Mouse (Mus musculus) thymus, adult 2 months (tissue): ENCODE measurements around the gene Arfgef2. TPM values are rescaled to one million over a fixed set of nuclear protein-coding genes. Genes with fewer than 3 reads are reported as not detected.

Experiments used
- DNase-seq: peaks from one replicate; pipeline ENCODE4 v3.0.0; 2021
- H3K27ac ChIP-seq: fragments of 200-500 bp; 2 replicates; pipeline ENCODE4 v1.5.1; 2012; ENCODE audit warnings: low read length, control low read depth; ENCODE audit not compliant: control insufficient read depth, insufficient read depth
- H3K27me3 ChIP-seq: fragments of 200-500 bp; 2 replicates; pipeline ENCODE4 v1.6.1; 2012; ENCODE audit warnings: mild to moderate bottlenecking, low read length, moderate library complexity, mixed read lengths; ENCODE audit not compliant: control insufficient read depth, insufficient read depth
- H3K36me3 ChIP-seq: fragments of 200-500 bp; 2 replicates; pipeline ENCODE4 v1.6.1; 2012; ENCODE audit warnings: mild to moderate bottlenecking, low read length, moderate library complexity; ENCODE audit not compliant: control insufficient read depth, insufficient read depth
- H3K4me1 ChIP-seq: fragments of 200-500 bp; replicated peaks from 2 replicates; pipeline ENCODE4 v1.6.1; 2012; ENCODE audit warnings: low read length; ENCODE audit not compliant: control insufficient read depth, insufficient read depth
- H3K4me3 ChIP-seq: fragments of 200-500 bp; 2 replicates; pipeline ENCODE4 v1.5.1; 2012; ENCODE audit warnings: mild to moderate bottlenecking, low read length, control low read depth, moderate library complexity; ENCODE audit not compliant: control insufficient read depth, insufficient read depth
- CTCF ChIP-seq: fragments of 200-500 bp; IDR thresholded peaks from 2 replicates; pipeline ENCODE4 v1.5.1; 2012; ENCODE audit warnings: mild to moderate bottlenecking, control low read depth, low read length, moderate library complexity, borderline replicate concordance; ENCODE audit not compliant: control insufficient read depth, poor library complexity, insufficient read depth; ENCODE audit errors: extremely low read depth
- POLR2A ChIP-seq: fragments of 200-500 bp; IDR thresholded peaks from 2 replicates; pipeline ENCODE4 v1.6.1; 2012; ENCODE audit warnings: mild to moderate bottlenecking, low read length, control low read depth, moderate library complexity; ENCODE audit not compliant: control insufficient read depth, poor library complexity, insufficient read depth; ENCODE audit errors: extremely low read depth
- WGBS: fragments of 180-500 bp; shearing (Covaris S2); methylation state at CpG from one replicate; pipeline ENCODE4 v1.1.7; 2018; 5-methylcytosine and 5-hydroxymethylcytosine counted together
- polyA plus RNA-seq: library from polyadenylated mRNA; depleted of rRNA; stranded (reverse); fragments of >200 nt; gene quantifications from 2 replicates; pipeline ENCODE4 v1.2.3, GENCODE M21; 2012

Arfgef2 gene
- polyA plus RNA-seq, 1 experiment: 18.7 TPM

DNA sequence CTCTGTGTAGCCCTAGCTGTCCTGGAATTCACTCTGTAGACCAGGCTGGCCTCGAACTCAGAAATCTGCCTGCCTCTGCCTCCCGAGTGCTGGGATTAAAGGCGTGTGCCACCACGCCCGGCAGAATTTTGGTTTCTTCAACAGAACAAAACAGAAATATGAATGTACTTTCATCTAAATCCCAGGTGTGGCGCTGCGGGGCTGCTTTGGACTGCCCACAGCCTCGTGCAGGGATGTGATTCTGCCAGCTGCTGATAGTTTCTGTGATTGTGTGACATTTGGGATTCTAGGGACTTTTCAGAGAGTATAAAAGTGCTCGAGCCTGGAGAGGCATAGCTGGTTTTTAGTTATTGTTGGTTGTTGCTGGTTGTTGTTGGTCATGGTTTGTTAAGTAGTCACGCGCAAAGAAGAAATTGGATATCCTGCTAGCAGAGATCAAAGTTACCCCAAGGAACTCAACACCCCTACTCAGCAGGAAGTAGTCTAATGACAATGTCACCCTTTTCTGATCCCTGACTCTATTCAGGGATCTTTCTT lies 30.0 kb upstream of the Arfgef2 start:
- Histone ChIP-seq H3K4me1 (peaks cover 14% of the 10 kb centered on the region), H3K4me3 (no peak overlapping the region), H3K27ac (peak overlapping the region; percentile 28), H3K27me3 (no peaks in the 10 kb centered on the region), H3K36me3 (no peaks in the 10 kb centered on the region)
- 71% methylated on average over 11 of the region's 11 CpGs for WGBS
- TF ChIP-seq POLR2A (no peak), CTCF (no peak)
- peak; percentile 33 for DNase-seq

GRCm38 (mm10) chr2:166776272-166776671 lies 29.1 kb upstream of the Arfgef2 start:
- H3K4me3 ChIP-seq: no peak overlapping the region
- no peaks in the 10 kb centered on the region for H3K36me3 ChIP-seq
- no peak overlapping the region for H3K27ac ChIP-seq
- H3K27me3 ChIP-seq: no peaks in the 10 kb centered on the region
- 0% methylated on average over 2 of the region's 2 CpGs for WGBS
- TF ChIP-seq POLR2A (no peak), CTCF (no peak)
- peak; percentile 86 for DNase-seq
- H3K4me1 ChIP-seq: peaks cover 14% of the 10 kb centered on the region

DNA sequence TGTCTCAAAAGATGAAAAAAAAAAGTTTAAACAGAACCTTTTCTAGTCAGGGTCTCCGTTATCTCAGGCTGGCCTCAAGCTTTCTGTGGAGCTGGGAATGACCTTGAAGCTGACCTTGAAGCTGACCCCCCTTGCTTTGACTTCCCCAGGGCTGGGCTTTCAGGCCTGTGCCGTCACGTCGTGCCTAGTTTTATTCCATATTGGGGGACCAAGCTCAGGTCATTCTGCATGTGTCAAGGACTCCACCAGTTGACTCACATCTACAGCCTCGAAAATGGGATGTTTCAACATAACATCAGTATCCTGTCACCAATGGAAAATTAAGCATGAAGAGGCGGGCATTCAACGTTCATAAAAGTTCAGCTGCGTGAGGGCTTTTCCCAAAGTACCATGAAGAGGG lies 25.4 kb upstream of the Arfgef2 start:
- no peaks in the 10 kb centered on the region for H3K27me3 ChIP-seq
- TF ChIP-seq CTCF (no peak), POLR2A (no peak)
- WGBS: 97% methylated on average over 8 of the region's 8 CpGs
- no peaks in the 10 kb centered on the region for H3K36me3 ChIP-seq
- H3K4me3 ChIP-seq: no peak overlapping the region
- H3K4me1 ChIP-seq: peaks cover 6% of the 10 kb centered on the region
- no peak overlapping the region for H3K27ac ChIP-seq
- DNase-seq: no peak

- no peak overlapping the region for H3K4me3 ChIP-seq
- no peak for TF ChIP-seq POLR2A
- TF ChIP-seq CTCF: peak; percentile 56; the same call in 1 of the 2 replicates
- peak; percentile 86 for DNase-seq
- H3K27ac ChIP-seq: no peak overlapping the region
- no peaks in the 10 kb centered on the region for H3K36me3 ChIP-seq
- no peaks in the 10 kb centered on the region for H3K27me3 ChIP-seq
- peaks cover 3% of the 10 kb centered on the region for H3K4me1 ChIP-seq
- WGBS: 21% methylated on average over 9 of the region's 9 CpGs
Measured at GRCm38 (mm10) chr2:166780980-166781578, 24.3 kb upstream of the Arfgef2 start.

- no peak overlapping the region for H3K4me3 ChIP-seq
- WGBS: 93% methylated on average over 6 of the region's 6 CpGs
Measured at GRCm38 (mm10) chr2:166784376-166784775, 21.0 kb upstream of the Arfgef2 start.

GRCm38 (mm10) chr2:166786353-166787004 lies 18.9 kb upstream of the Arfgef2 start:
- peak; percentile 90 for DNase-seq
- Histone ChIP-seq H3K27me3 (no peaks in the 10 kb centered on the region), H3K4me3 (peak overlapping the region; percentile 89), H3K27ac (no peak overlapping the region), H3K4me1 (peaks cover 11% of the 10 kb centered on the region), H3K36me3 (no peaks in the 10 kb centered on the region)
- TF ChIP-seq CTCF (peak; percentile 57; the same call in 1 of the 2 replicates), POLR2A (peak; percentile 52; the same call in 1 of the 2 replicates)
- under 1% methylated on average over 35 of the region's 35 CpGs for WGBS

More at GRCm38 (mm10) chr2:166784376-166784775, 21.0 kb upstream of the Arfgef2 start:
- H3K27me3 ChIP-seq: no peaks in the 10 kb centered on the region
- no peak for TF ChIP-seq CTCF
- no peak for TF ChIP-seq POLR2A
- H3K4me1 ChIP-seq: peaks cover 11% of the 10 kb centered on the region
- no peaks in the 10 kb centered on the region for H3K36me3 ChIP-seq
- H3K27ac ChIP-seq: no peak overlapping the region
- DNase-seq: no peak
